Mouse (Mus musculus) cortical plate, adult 2 months (tissue): ENCODE results near the gene Dusp16. TPM values are rescaled to one million over a fixed set of nuclear protein-coding genes. Genes with fewer than 3 reads are reported as not detected.

Experiments used
- H3K27ac ChIP-seq: fragments of 200-500 bp; 2 replicates; pipeline ENCODE4 v1.5.1; 2012; ENCODE audit warnings: low read length, control low read depth, inconsistent platforms; ENCODE audit not compliant: insufficient read depth
- H3K4me1 ChIP-seq: fragments of 200-500 bp; 2 replicates; pipeline ENCODE4 v1.6.1; 2011; ENCODE audit warnings: low read length; ENCODE audit not compliant: control insufficient read depth, insufficient read depth
- H3K4me3 ChIP-seq: fragments of 200-500 bp; 2 replicates; pipeline ENCODE4 v1.5.1; 2011; ENCODE audit warnings: mild to moderate bottlenecking, low read length, control low read depth; ENCODE audit not compliant: insufficient read depth
- CTCF ChIP-seq: fragments of 200-500 bp; IDR thresholded peaks from 2 replicates; pipeline ENCODE4 v1.5.1; 2011; ENCODE audit warnings: mild to moderate bottlenecking, control low read depth, low read length; ENCODE audit not compliant: insufficient read depth; ENCODE audit errors: extremely low read depth
- POLR2A ChIP-seq: fragments of 200-500 bp; IDR thresholded peaks from 2 replicates; pipeline ENCODE4 v1.6.1; 2011; ENCODE audit warnings: mild to moderate bottlenecking, low read length, control low read depth; ENCODE audit not compliant: insufficient read depth; ENCODE audit errors: extremely low read depth
- polyA plus RNA-seq: library from polyadenylated mRNA; depleted of rRNA; stranded (reverse); fragments of >200 nt; gene quantifications from 2 replicates; pipeline ENCODE4 v1.2.3, GENCODE M21; 2012

Gene Dusp16
- polyA plus RNA-seq, 1 experiment = 9.1 TPM

DNA sequence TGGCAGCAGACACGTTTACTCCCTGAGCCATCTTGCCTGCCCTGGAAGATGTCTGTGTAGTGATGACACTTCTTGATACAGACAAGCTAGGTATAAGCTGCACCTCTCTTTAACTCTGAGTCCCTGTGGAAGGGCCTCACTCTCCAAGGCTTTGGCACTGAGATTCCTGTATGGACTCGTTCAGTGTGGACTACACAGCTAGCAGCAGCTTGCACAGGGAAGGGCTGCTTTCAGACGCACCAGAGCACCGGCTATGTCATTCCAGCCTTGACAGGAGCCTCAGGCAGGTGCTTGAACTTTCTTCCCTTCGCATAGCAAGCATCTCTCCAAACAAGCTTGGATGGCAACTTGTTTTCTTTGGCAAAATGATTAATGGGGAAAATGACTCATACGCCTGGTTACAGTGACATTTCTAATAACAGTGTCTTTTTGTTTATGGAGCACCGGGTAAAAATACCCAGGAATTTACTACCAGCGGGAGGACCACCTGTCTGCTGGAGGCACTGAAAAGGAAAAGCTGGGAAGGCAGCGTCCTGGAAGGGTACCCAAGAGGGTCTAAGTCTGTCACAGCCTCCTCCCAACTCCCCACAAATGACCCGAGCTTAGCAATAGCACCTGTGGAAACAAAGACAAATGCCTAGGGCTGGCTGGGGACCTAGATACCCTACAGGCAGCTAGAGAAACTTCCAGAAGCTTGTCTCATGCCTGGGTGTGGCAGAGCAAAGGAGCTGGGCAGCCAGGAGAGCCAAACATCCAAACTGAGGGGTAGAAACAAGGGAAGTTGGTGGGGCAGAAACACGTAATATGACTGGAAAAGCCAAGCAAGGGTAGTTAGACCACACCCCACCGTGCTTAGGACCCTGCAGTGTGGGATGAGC, 24.9 kb upstream of the Dusp16 start:
- H3K4me1 ChIP-seq = no peaks in the 10 kb centered on the region
- TF ChIP-seq CTCF (no peak), POLR2A (no peak)
- no peak overlapping the region for H3K4me3 ChIP-seq
- no peak overlapping the region for H3K27ac ChIP-seq

DNA sequence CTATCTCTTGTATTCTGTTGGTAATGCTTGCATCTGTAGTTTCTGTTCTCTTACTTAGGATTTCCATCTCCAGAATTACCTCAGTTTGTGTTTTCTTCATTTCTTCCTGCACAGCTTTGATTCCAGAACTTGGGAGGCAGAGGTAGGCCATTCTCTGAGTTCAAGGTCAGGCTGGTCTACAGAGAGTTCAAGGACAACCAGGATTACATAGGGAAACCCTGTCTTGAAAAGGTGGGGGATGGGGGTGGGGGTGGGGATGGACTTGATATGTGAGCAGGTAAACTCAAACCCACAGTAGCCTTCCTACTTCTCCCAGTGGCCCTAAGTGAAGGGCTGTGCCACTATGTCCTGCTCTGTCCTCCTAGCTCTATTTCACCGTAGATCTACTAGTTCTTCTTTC, 20.6 kb upstream of the Dusp16 start:
- TF ChIP-seq CTCF (no peak), POLR2A (no peak)
- no peaks in the 10 kb centered on the region for H3K4me1 ChIP-seq

DNA sequence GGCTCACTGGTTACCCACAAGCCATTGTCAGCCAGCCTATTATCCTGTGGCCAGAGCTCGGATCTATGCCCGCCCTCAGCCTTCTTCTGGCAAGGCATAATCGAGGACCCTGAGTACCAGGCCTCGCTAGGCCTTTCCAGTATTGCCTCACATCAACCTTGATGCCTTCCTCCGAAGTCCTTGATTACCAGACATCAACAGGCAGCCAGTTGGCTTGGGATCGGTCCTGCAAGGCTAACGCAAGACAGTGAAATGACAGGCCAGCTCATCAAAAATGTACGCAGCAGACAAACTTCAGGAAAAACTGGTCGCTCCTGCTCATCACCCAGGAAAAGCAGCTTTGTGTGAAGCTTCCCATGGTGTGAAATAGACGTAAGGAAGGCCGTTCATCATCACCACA, 15.4 kb upstream of the Dusp16 start:
- Histone ChIP-seq H3K4me3 (no peak overlapping the region), H3K4me1 (no peaks in the 10 kb centered on the region), H3K27ac (no peak overlapping the region)
- TF ChIP-seq POLR2A (no peak), CTCF (no peak)

More for the DNA sequence above, 20.6 kb upstream of the Dusp16 start:
- Histone ChIP-seq H3K27ac (no peak overlapping the region), H3K4me3 (no peak overlapping the region)

DNA sequence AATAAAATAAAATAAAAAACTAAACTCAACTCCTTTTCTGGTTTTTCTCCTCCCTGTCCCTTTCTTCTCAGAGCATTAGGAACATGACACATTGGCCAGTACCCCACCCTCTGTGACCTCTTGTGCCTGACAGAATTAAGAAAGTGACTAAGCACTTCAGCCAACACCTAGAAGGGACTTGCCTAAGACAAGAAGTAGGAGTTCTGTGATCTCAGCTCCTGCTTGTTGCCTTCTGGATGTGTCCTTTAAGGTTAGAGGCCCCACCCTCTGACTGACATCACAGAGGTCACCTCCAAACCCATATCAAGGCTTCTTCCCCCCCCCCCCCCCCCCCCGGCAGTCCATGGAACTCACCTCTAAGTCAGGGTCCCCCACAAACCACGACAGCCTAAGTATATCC, 14.7 kb upstream of the Dusp16 start:
- no peak overlapping the region for H3K4me3 ChIP-seq
- H3K27ac ChIP-seq = no peak overlapping the region
- TF ChIP-seq POLR2A = no peak
- no peak for TF ChIP-seq CTCF
- no peaks in the 10 kb centered on the region for H3K4me1 ChIP-seq

- TF ChIP-seq POLR2A = no peak
- TF ChIP-seq CTCF = no peak
- Histone ChIP-seq H3K4me3 (no peak overlapping the region), H3K4me1 (no peaks in the 10 kb centered on the region)
Measured at GRCm38 (mm10) chr6:134806130-134806529, 13.7 kb upstream of the Dusp16 start.

GRCm38 (mm10) chr6:134804736-134805277, 12.4 kb upstream of the Dusp16 start:
- no peak overlapping the region for H3K27ac ChIP-seq
- no peak for TF ChIP-seq POLR2A
- TF ChIP-seq CTCF = no peak
- H3K4me3 ChIP-seq = no peak overlapping the region
- no peaks in the 10 kb centered on the region for H3K4me1 ChIP-seq

More at GRCm38 (mm10) chr6:134806130-134806529, 13.7 kb upstream of the Dusp16 start:
- no peak overlapping the region for H3K27ac ChIP-seq

GRCm38 (mm10) chr6:134802641-134803043, 10.2 kb upstream of the Dusp16 start:
- Histone ChIP-seq H3K27ac (no peak overlapping the region), H3K4me1 (no peaks in the 10 kb centered on the region), H3K4me3 (no peak overlapping the region)
- TF ChIP-seq POLR2A = no peak
- no peak for TF ChIP-seq CTCF

DNA sequence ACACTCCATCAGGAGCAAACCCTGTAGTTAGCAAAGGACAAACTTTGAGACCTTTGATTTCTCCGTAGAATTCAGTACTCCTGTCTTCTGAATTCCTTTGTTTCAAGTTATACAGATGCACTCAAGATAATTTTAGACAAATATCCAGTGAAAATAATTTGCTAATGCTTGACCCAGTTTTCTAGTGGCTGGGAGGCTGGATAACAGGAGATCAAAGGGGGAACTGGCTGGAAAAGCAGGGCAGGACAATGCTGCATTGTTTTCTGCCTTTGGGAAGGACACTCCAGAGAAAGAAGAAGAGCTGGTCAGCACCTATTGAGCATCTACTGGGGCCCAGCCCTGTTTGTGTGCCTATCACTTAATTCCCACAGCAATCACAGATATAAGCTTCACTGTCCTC, 9.1 kb upstream of the Dusp16 start:
- no peaks in the 10 kb centered on the region for H3K4me1 ChIP-seq
- TF ChIP-seq POLR2A = no peak
- TF ChIP-seq CTCF = no peak
- H3K4me3 ChIP-seq = no peak overlapping the region
- no peak overlapping the region for H3K27ac ChIP-seq

DNA sequence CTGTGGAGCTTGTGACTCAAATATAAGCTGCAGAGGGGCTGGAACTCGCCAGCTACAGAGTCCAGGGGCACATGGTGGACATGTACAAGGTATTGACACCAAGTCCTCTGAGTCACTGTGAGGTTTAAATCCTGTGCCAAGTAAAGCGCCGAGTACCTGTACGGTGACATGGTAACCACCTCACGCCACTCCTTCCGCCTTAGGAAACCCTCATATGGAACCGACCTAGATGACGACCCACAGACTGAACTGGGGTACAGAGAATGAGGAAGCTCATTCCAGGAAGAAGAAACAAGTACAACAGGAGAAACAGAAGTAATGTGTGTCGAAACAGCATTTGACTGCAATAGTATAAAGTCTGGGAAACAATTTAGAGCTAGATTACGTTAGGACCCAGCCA, 3.9 kb upstream of the Dusp16 start:
- H3K27ac ChIP-seq = no peak overlapping the region
- H3K4me1 ChIP-seq = no peaks in the 10 kb centered on the region
- TF ChIP-seq POLR2A = no peak
- H3K4me3 ChIP-seq = no peak overlapping the region

GRCm38 (mm10) chr6:134793911-134794520, 1.6 kb upstream of the Dusp16 start:
- no peak overlapping the region for H3K4me3 ChIP-seq
- TF ChIP-seq CTCF = peak; percentile 80
- no peak for TF ChIP-seq POLR2A
- no peaks in the 10 kb centered on the region for H3K4me1 ChIP-seq
- H3K27ac ChIP-seq = no peak overlapping the region
